Mouse (Mus musculus) limb, embryonic 10.5 days (tissue): Measurements from ENCODE around the gene Tmem88b. TPM values are rescaled to one million over a fixed set of nuclear protein-coding genes. Genes with fewer than 3 reads are reported as not detected.

ENCODE experiments used
- DNase-seq: peaks from one replicate; pipeline ENCODE4 v3.0.0-alpha.2; 2017; ENCODE audit warnings: low spot score
- H3K27ac ChIP-seq: fragments of 300-500 bp; sonication (generic); 2 replicates; pipeline ENCODE4 v1.5.1; 2016; ENCODE audit warnings: mild to moderate bottlenecking
- H3K27me3 ChIP-seq: fragments of 300-500 bp; sonication (generic); 2 replicates; pipeline ENCODE4 v1.6.1; 2016; ENCODE audit warnings: low read depth, mild to moderate bottlenecking; ENCODE audit not compliant: poor library complexity, severe bottlenecking
- H3K36me3 ChIP-seq: fragments of 300-500 bp; sonication (generic); 2 replicates; pipeline ENCODE4 v1.6.1; 2016; ENCODE audit warnings: mild to moderate bottlenecking, moderate library complexity
- H3K4me1 ChIP-seq: fragments of 300-500 bp; sonication (generic); 2 replicates; pipeline ENCODE4 v1.6.1; 2016
- H3K4me3 ChIP-seq: fragments of 300-500 bp; sonication (generic); 2 replicates; pipeline ENCODE4 v1.5.1; 2016; ENCODE audit warnings: mild to moderate bottlenecking, moderate library complexity
- H3K9me3 ChIP-seq: fragments of 300-500 bp; sonication (generic); replicated peaks from 2 replicates; pipeline ENCODE4 v1.6.1; 2016; ENCODE audit warnings: mild to moderate bottlenecking
- WGBS: fragments of 180-500 bp; shearing (Covaris S2); methylation state at CpG from one replicate; pipeline ENCODE4 v1.1.7; 2016; 5-methylcytosine and 5-hydroxymethylcytosine counted together
- polyA plus RNA-seq: library from polyadenylated mRNA; unstranded; fragments of >200 nt; fragmentation: Nextera tagmentation; extraction: Ambion mirVana; gene quantifications from 2 replicates; pipeline ENCODE4 v1.2.1, GENCODE M21; 2016

Gene Tmem88b
- polyA plus RNA-seq, 1 experiment from 2014 or later: 0.33 TPM

GRCm38 (mm10) chr4:155783486-155784080 is 2.1 kb downstream of the Tmem88b start:
- no peak for DNase-seq
- no peaks in the 10 kb centered on the region for H3K9me3 ChIP-seq
- H3K4me1 ChIP-seq: peaks cover 27% of the 10 kb centered on the region
- H3K27me3 ChIP-seq: 0 out of 2 replicates have a peak, but pooled peaks cover 9% of the 10 kb centered on the region
- H3K27ac ChIP-seq: peak overlapping the region; percentile 94
- H3K4me3 ChIP-seq: peak overlapping the region; percentile 76
- WGBS: 54% methylated on average over 16 of the region's 16 CpGs
- H3K36me3 ChIP-seq: no peaks in the 10 kb centered on the region

- Histone ChIP-seq H3K27ac (no peak overlapping the region), H3K36me3 (no peaks in the 10 kb centered on the region), H3K4me3 (no peak overlapping the region), H3K4me1 (peaks cover 36% of the 10 kb centered on the region), H3K27me3 (peaks cover 9% of the 10 kb centered on the region; the same call in 1 of the 2 replicates), H3K9me3 (no peaks in the 10 kb centered on the region)
- no peak for DNase-seq
- WGBS: 34% methylated on average over 6 of the region's 6 CpGs
Observed at GRCm38 (mm10) chr4:155780895-155781294, 4.8 kb downstream of the Tmem88b start.

GRCm38 (mm10) chr4:155779498-155779897 is 6.2 kb downstream of the Tmem88b start:
- Histone ChIP-seq H3K36me3 (no peaks in the 10 kb centered on the region), H3K4me3 (no peak overlapping the region), H3K4me1 (peaks cover 32% of the 10 kb centered on the region), H3K9me3 (no peaks in the 10 kb centered on the region), H3K27ac (no peak overlapping the region), H3K27me3 (peaks cover 15% of the 10 kb centered on the region)
- 93% methylated on average over 4 of the region's 4 CpGs for WGBS
- no peak for DNase-seq

- peaks cover 30% of the 10 kb centered on the region for H3K27me3 ChIP-seq
- peaks cover 33% of the 10 kb centered on the region for H3K4me1 ChIP-seq
- 94% methylated on average over 2 of the region's 2 CpGs for WGBS
- no peak overlapping the region for H3K4me3 ChIP-seq
- no peak for DNase-seq
- H3K36me3 ChIP-seq: no peaks in the 10 kb centered on the region
- no peak overlapping the region for H3K27ac ChIP-seq
- H3K9me3 ChIP-seq: no peaks in the 10 kb centered on the region
Observed at GRCm38 (mm10) chr4:155777816-155778215, 7.9 kb downstream of the Tmem88b start.

- Histone ChIP-seq H3K36me3 (no peaks in the 10 kb centered on the region), H3K9me3 (no peaks in the 10 kb centered on the region), H3K27ac (peak overlapping the region; percentile 67), H3K27me3 (peaks cover 40% of the 10 kb centered on the region), H3K4me1 (peaks cover 33% of the 10 kb centered on the region), H3K4me3 (no peak overlapping the region)
- 47% methylated on average over 2 of the region's 2 CpGs for WGBS
- no peak for DNase-seq
Observed at GRCm38 (mm10) chr4:155776704-155777335, 8.9 kb downstream of the Tmem88b start.

- Histone ChIP-seq H3K27ac (0 out of 2 replicates have a peak overlapping the region, but pooled peaks have one; percentile 9), H3K9me3 (no peaks in the 10 kb centered on the region), H3K4me1 (peaks cover 32% of the 10 kb centered on the region), H3K36me3 (no peaks in the 10 kb centered on the region), H3K4me3 (no peak overlapping the region), H3K27me3 (peaks cover 50% of the 10 kb centered on the region)
- no peak for DNase-seq
- 76% methylated on average over 3 of the region's 3 CpGs for WGBS
Observed at GRCm38 (mm10) chr4:155775855-155776254, 9.8 kb downstream of the Tmem88b start.

- WGBS: 66% methylated on average over 9 of the region's 9 CpGs
- H3K36me3 ChIP-seq: no peaks in the 10 kb centered on the region
- no peaks in the 10 kb centered on the region for H3K9me3 ChIP-seq
- H3K27me3 ChIP-seq: peaks cover 52% of the 10 kb centered on the region
- peak overlapping the region; percentile 49 for H3K4me3 ChIP-seq
- 0 out of 2 replicates have a peak overlapping the region, but pooled peaks have one; percentile 9 for H3K27ac ChIP-seq
- H3K4me1 ChIP-seq: peaks cover 36% of the 10 kb centered on the region
- no peak for DNase-seq
Observed at GRCm38 (mm10) chr4:155774971-155775740, 10.5 kb downstream of the Tmem88b start.

- H3K36me3 ChIP-seq: no peaks in the 10 kb centered on the region
- H3K4me3 ChIP-seq: peak within 1 kb of the TSS; percentile 49
- peaks cover 52% of the 10 kb centered on the region for H3K27me3 ChIP-seq
- peak within 1 kb of the TSS; percentile 74 for H3K27ac ChIP-seq
- WGBS: 2% methylated on average over 35 of the region's 35 CpGs
- DNase-seq: peak; percentile 89
- no peaks in the 10 kb centered on the region for H3K9me3 ChIP-seq
- H3K4me1 ChIP-seq: peaks cover 44% of the 10 kb centered on the region
Observed at GRCm38 (mm10) chr4:155774280-155774754, 11.4 kb downstream of the Tmem88b start, which contains the start of gene Vwa1. Gene Vwa1, minus strand, starts transcription at chr4:155774698.

GRCm38 (mm10) chr4:155773335-155774078 is 12.2 kb downstream of the Tmem88b start:
- no peaks in the 10 kb centered on the region for H3K9me3 ChIP-seq
- H3K27ac ChIP-seq: peak overlapping the region; percentile 74
- H3K27me3 ChIP-seq: peaks cover 52% of the 10 kb centered on the region
- peaks cover 48% of the 10 kb centered on the region for H3K4me1 ChIP-seq
- no peaks in the 10 kb centered on the region for H3K36me3 ChIP-seq
- WGBS: 44% methylated on average over 5 of the region's 5 CpGs
- no peak for DNase-seq
- H3K4me3 ChIP-seq: peak overlapping the region; percentile 49

- H3K4me1 ChIP-seq: peaks cover 48% of the 10 kb centered on the region
Observed at GRCm38 (mm10) chr4:155772786-155773185, 12.9 kb downstream of the Tmem88b start.

GRCm38 (mm10) chr4:155771706-155772105 is 14.0 kb downstream of the Tmem88b start:
- Histone ChIP-seq H3K27me3 (peaks cover 52% of the 10 kb centered on the region), H3K4me3 (no peak overlapping the region), H3K27ac (no peak overlapping the region), H3K4me1 (peaks cover 43% of the 10 kb centered on the region), H3K36me3 (no peaks in the 10 kb centered on the region), H3K9me3 (no peaks in the 10 kb centered on the region)
- WGBS: 87% methylated on average over 2 of the region's 2 CpGs
- no peak for DNase-seq

More at GRCm38 (mm10) chr4:155772786-155773185, 12.9 kb downstream of the Tmem88b start:
- no peaks in the 10 kb centered on the region for H3K9me3 ChIP-seq
- no peak overlapping the region for H3K27ac ChIP-seq
- 88% methylated on average over 13 of the region's 13 CpGs for WGBS
- no peak overlapping the region for H3K4me3 ChIP-seq
- DNase-seq: no peak
- no peaks in the 10 kb centered on the region for H3K36me3 ChIP-seq
- H3K27me3 ChIP-seq: peaks cover 52% of the 10 kb centered on the region

- no peak for DNase-seq
- Histone ChIP-seq H3K4me3 (peak overlapping the region; percentile 62), H3K4me1 (peaks cover 39% of the 10 kb centered on the region), H3K27me3 (peaks cover 48% of the 10 kb centered on the region), H3K36me3 (no peaks in the 10 kb centered on the region), H3K27ac (peak overlapping the region; percentile 94), H3K9me3 (no peaks in the 10 kb centered on the region)
- WGBS: 41% methylated on average over 24 of the region's 24 CpGs
Observed at GRCm38 (mm10) chr4:155770626-155771025, 15.0 kb downstream of the Tmem88b start.
